Mouse (Mus musculus): Measurements from ENCODE around the gene Rusc2.

Rusc2 gene

GRCm38 (mm10) chr4:43407071-43407920 lies 25.5 kb downstream of the Rusc2 start:
- in situ Hi-C loops (cut with MboI; ENCODE audit: low sequenced_read_pairs), result no loop called here

GRCm38 (mm10) chr4:43414761-43415160 lies 33.0 kb downstream of the Rusc2 start:
- in situ Hi-C loops (cut with MboI; ENCODE audit: low sequenced_read_pairs), result no loop called here

GRCm38 (mm10) chr4:43415221-43416070 lies 33.7 kb downstream of the Rusc2 start:
- in situ Hi-C loops (cut with MboI; ENCODE audit: low sequenced_read_pairs), result no loop called here

DNA sequence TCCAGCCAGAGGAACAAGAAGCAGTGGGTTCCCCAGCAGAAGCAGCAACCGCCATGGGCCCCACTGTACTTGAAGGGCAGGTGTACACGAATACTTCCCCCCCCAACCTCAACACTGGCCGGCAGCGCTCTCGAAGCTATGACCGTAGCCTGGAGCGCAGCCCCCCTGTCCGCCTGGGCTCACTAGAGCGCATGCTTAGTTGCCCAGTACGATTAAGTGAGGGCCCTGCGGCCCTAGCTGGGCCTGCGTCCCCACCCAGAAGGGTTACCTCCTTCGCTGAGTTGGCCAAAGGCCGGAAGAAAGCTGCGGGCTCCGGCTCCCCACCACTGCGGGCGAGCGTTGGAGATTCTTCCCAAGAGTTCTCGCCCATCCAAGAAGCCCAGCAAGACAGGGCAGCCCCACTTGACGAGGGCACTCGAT lies 34.3 kb downstream of the Rusc2 start:
- in situ Hi-C loops (cut with MboI; ENCODE audit: low sequenced_read_pairs), result no loop called here

GRCm38 (mm10) chr4:43417269-43418062 lies 35.7 kb downstream of the Rusc2 start:
- in situ Hi-C loops (cut with MboI; ENCODE audit: low sequenced_read_pairs), result no loop called here

GRCm38 (mm10) chr4:43418450-43418849 lies 36.7 kb downstream of the Rusc2 start:
- in situ Hi-C loops (cut with MboI; ENCODE audit: low sequenced_read_pairs), result no loop called here

DNA sequence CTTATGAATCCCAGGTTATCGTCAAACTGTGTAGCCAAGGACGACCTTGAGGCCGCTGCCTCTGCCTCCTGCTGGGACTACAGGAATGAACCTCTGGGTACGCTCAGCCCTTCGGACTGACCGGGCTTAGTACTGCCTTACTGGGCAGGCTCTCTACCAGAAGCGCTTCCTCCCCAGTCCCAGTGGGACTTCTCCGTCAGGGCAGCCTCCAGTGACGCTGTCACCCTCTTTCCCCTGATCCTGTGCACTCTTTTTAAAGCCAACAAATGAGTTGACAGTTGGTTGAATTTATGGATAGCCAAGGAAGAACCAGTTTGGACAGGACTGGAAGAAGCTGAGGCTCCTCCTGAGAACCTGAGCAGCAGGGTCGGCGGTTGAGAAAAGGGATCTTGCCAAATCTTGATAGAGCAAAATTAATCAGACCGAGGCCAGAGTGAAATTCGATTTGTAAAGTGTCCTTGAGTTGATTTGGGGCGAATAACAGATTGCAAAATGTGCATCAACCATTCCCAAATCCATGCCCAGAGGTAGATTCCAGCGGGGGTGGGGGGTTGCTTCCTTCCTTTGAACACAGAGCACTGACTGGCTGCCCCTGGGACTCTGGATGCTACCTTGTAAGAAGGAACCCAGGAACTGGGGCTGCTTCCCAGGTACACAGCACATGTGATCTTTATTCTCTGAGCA lies 37.3 kb downstream of the Rusc2 start:
- in situ Hi-C loops (cut with MboI; ENCODE audit: low sequenced_read_pairs), result no loop called here

DNA sequence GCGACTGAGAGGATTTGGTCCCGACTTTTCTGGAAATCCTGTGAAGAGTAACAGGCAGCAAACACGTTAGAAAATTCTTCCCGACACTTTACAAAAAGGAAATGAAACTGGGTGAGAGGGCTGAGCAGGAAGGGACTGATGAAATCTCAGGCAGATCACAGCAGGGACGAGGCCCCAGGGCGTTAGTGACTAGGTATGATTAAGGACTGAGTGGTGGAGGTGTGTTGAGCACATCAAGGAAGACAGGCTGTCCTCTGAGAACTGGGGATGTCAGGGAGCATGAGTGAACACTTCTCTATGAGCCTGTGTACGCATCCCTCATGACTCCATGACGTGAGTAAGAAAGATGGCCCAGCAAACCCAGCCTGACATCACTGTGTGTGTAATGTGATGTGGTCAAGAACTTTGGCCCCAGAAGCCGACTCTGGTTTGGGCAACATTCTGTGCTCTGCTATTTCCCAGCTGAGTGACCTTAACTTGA lies 38.1 kb downstream of the Rusc2 start:
- in situ Hi-C loops (cut with MboI; ENCODE audit: low sequenced_read_pairs), result no loop called here

GRCm38 (mm10) chr4:43420305-43420704 lies 38.5 kb downstream of the Rusc2 start:
- in situ Hi-C loops (cut with MboI; ENCODE audit: low sequenced_read_pairs), result no loop called here

GRCm38 (mm10) chr4:43421632-43422240 lies 40.0 kb downstream of the Rusc2 start:
- in situ Hi-C loops (cut with MboI; ENCODE audit: low sequenced_read_pairs), result no loop called here

GRCm38 (mm10) chr4:43423267-43423934 lies 41.6 kb downstream of the Rusc2 start:
- in situ Hi-C loops (cut with MboI; ENCODE audit: low sequenced_read_pairs), result no loop called here

GRCm38 (mm10) chr4:43424072-43424471 lies 42.3 kb downstream of the Rusc2 start:
- in situ Hi-C loops (cut with MboI; ENCODE audit: low sequenced_read_pairs), result no loop called here

GRCm38 (mm10) chr4:43425197-43425596 lies 43.4 kb downstream of the Rusc2 start:
- in situ Hi-C loops (cut with MboI; ENCODE audit: low sequenced_read_pairs), result loop anchor here (25.0 kb wide), 1 partner anchor 437 kb away; the partner anchor contains the start of gene Olfr155

GRCm38 (mm10) chr4:43425648-43426380 lies 44.0 kb downstream of the Rusc2 start:
- in situ Hi-C loops (cut with MboI; ENCODE audit: low sequenced_read_pairs), result loop anchor here (25.0 kb wide), 1 partner anchor 436 kb away; the partner anchor contains the start of gene Olfr155

GRCm38 (mm10) chr4:43426487-43426886 lies 44.7 kb downstream of the Rusc2 start:
- in situ Hi-C loops (cut with MboI; ENCODE audit: low sequenced_read_pairs), result loop anchor here (25.0 kb wide), 1 partner anchor 436 kb away; the partner anchor contains the start of gene Olfr155

DNA sequence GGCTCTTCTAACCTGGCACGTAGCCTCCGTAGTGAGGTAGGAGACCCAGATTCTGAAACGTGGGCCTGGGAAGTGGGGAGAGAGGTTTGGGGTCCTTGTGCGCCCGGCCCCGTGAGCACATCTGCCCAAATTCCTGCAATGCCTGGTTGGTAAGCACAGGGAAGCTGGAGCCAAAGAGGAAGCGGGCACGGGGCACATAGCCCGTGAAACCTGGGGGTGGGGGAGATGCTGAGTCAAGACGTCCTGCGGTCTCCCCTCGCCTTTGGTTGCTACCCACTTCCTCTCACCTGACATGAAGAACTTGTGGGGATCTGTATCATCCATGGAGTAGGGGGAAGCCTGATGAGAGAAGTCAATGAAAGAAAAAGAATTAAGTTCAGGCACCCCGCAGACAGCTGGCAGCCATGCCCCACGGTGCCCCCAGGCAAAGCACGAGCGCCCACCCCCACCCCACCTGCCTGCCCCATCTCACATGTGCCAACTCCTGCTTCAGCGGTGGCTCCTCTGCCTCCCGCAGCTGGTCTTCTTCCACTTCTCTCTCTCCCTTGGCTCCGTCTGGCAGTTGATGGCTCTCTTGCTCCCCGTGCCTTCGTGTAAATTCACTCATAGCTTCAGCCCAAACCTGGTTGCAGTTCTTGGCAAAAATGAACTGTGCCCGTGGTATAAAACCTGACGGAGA lies 45.9 kb downstream of the Rusc2 start:
- in situ Hi-C loops (cut with MboI; ENCODE audit: low sequenced_read_pairs), result loop anchor here (25.0 kb wide), 1 partner anchor 435 kb away; the partner anchor contains the start of gene Olfr155

DNA sequence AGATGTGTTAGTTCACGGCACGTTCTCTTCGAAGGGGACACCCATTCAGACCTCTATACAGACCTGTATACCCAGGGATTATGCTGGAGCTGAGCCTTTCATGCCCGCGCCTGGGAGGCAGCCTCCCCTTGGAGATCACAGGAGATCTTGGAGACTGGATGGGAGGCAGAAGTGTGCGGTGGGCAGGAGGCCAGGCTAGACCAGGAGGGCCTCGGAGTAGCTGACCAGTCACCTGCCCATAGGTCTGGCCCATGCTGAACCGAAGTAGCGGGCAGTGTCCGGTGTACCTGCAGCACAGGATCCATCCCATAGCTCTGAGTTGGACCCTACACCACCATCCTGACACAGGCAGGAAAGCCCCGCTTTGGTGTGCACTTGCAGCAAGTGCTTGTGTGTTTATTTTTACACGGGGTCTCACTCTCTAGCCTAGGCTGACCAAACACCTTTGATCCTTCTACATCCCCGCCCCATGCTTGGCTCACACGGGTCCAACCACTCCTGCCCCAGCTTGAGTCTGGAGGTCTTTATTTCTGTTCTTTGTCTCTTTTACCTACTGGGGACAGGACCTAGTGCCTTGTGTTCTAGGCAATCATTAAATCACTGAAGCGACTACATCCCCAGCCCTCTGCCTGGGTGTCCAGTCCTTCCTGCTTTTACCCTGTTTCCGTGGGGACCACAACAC lies 46.5 kb downstream of the Rusc2 start:
- in situ Hi-C loops (cut with MboI; ENCODE audit: low sequenced_read_pairs), result loop anchor here (25.0 kb wide), 1 partner anchor 434 kb away; the partner anchor contains the start of gene Olfr155
